Mouse (Mus musculus): ENCODE data around the gene Nr1d2. TPM values are rescaled to one million over a fixed set of nuclear protein-coding genes. Genes with fewer than 3 reads are reported as not detected.

Gene Nr1d2
- polyA plus RNA-seq, 1 experiment from 2014 or later: 6.5 TPM

Small RNAs within 50 kb of the gene (microRNA-seq; reads per million reads assigned to microRNA genes)
- not detected for gene Gm44469

Other genes starting within 250 kb of the Nr1d2 start
- gene Nkiras1, start 32.0 kb upstream of the Nr1d2 start, polyA plus RNA-seq (2015; fragmentation: Nextera tagmentation; extraction: Ambion mirVana): 12.4 and 13.9 TPM in 2 replicates
- 434 and 443 TPM in 2 replicates for gene Rpl15, start 32.3 kb upstream of the Nr1d2 start, polyA plus RNA-seq (2015; fragmentation: Nextera tagmentation; extraction: Ambion mirVana)
- 135 and 139 TPM in 2 replicates for gene Ube2e1, start 92.7 kb upstream of the Nr1d2 start, polyA plus RNA-seq (2015; fragmentation: Nextera tagmentation; extraction: Ambion mirVana)

All from lung, embryonic 15.5 days (tissue).